Mouse (Mus musculus): ENCODE results near the gene Eri3. TPM values are rescaled to one million over a fixed set of nuclear protein-coding genes. Genes with fewer than 3 reads are reported as not detected.

The Eri3 gene
- 60.4 and 75.6 TPM in 2 replicates for total RNA-seq (2015)
- 26.9 and 36.0 TPM in 2 replicates for total RNA-seq (2017)

- peak; percentile 99 for ATAC-seq (replicated peaks; ENCODE audit: poor library complexity)
Observed at GRCm38 (mm10) chr4:117550140-117550851, at the start of gene Eri3. Gene Eri3 (plus strand): TSS chr4:117550365.

- ATAC-seq (replicated peaks; ENCODE audit: poor library complexity): no peak
Observed at GRCm38 (mm10) chr4:117518246-117518645, 31.9 kb upstream of the Eri3 start.

- peak; percentile 76 for ATAC-seq (replicated peaks; ENCODE audit: poor library complexity)
Observed at GRCm38 (mm10) chr4:117521350-117521749, 28.8 kb upstream of the Eri3 start.

- ATAC-seq (replicated peaks; ENCODE audit: poor library complexity): peak; percentile 53
Observed at GRCm38 (mm10) chr4:117525990-117526389, 24.2 kb upstream of the Eri3 start.

GRCm38 (mm10) chr4:117527116-117527899 lies 22.9 kb upstream of the Eri3 start:
- ATAC-seq (replicated peaks; ENCODE audit: poor library complexity): no peak

- peak; percentile 91 for ATAC-seq (replicated peaks; ENCODE audit: poor library complexity)
Observed at GRCm38 (mm10) chr4:117527952-117528351, 22.2 kb upstream of the Eri3 start.

- no peak for ATAC-seq (replicated peaks; ENCODE audit: poor library complexity)
Observed at GRCm38 (mm10) chr4:117529843-117530242, 20.3 kb upstream of the Eri3 start.

GRCm38 (mm10) chr4:117535496-117536200 lies 14.5 kb upstream of the Eri3 start:
- peak; percentile 80 for ATAC-seq (replicated peaks; ENCODE audit: poor library complexity)

GRCm38 (mm10) chr4:117537002-117537401 lies 13.2 kb upstream of the Eri3 start:
- peak; percentile 31; the same call in 1 of the 2 replicates for ATAC-seq (replicated peaks; ENCODE audit: poor library complexity)

GRCm38 (mm10) chr4:117539329-117539980 lies 10.7 kb upstream of the Eri3 start:
- ATAC-seq (replicated peaks; ENCODE audit: poor library complexity): no peak

GRCm38 (mm10) chr4:117540571-117540970 lies 9.6 kb upstream of the Eri3 start:
- no peak for ATAC-seq (replicated peaks; ENCODE audit: poor library complexity)

- ATAC-seq (replicated peaks; ENCODE audit: poor library complexity): peak; percentile 57
Observed at GRCm38 (mm10) chr4:117545448-117545847, 4.7 kb upstream of the Eri3 start.

GRCm38 (mm10) chr4:117546616-117547015 lies 3.5 kb upstream of the Eri3 start:
- no peak for ATAC-seq (replicated peaks; ENCODE audit: poor library complexity)

- no peak for ATAC-seq (replicated peaks; ENCODE audit: poor library complexity)
Observed at GRCm38 (mm10) chr4:117549576-117549975, 589 bp upstream of the Eri3 start.

GRCm38 (mm10) chr4:117551144-117552000 lies 1.2 kb downstream of the Eri3 start:
- ATAC-seq (replicated peaks; ENCODE audit: poor library complexity): peak; percentile 13

- no peak for ATAC-seq (replicated peaks; ENCODE audit: poor library complexity)
Observed at GRCm38 (mm10) chr4:117555495-117555894, 5.3 kb downstream of the Eri3 start.

GRCm38 (mm10) chr4:117556372-117556771 lies 6.2 kb downstream of the Eri3 start:
- no peak for ATAC-seq (replicated peaks; ENCODE audit: poor library complexity)

- ATAC-seq (replicated peaks; ENCODE audit: poor library complexity): peak; percentile 34; the same call in 1 of the 2 replicates
Observed at GRCm38 (mm10) chr4:117557068-117557645, 7.0 kb downstream of the Eri3 start.

- ATAC-seq (replicated peaks; ENCODE audit: poor library complexity): peak; percentile 80
Observed at GRCm38 (mm10) chr4:117563967-117564366, 13.8 kb downstream of the Eri3 start.

- no peak for ATAC-seq (replicated peaks; ENCODE audit: poor library complexity)
Observed at GRCm38 (mm10) chr4:117568846-117569245, 18.7 kb downstream of the Eri3 start.

All from megakaryocyte progenitor cell, adult 5-6 weeks (primary cell).